17 mouse cellular contexts compared by ENCODE assay signal in genomic region chr11:53229011-53229410, GRCm38 (mm10).
DNase-seq lines count a peak whose midpoint lies in the region; ATAC-seq lines count a peak whose summit lies in the region.
"Had no signal": no experiment of that assay in that cellular context is flagged by ENCODE, and none has a peak within 500 bp of the region (broad histone marks: within the 10 kb centered on the region; RNA-seq: fewer than 3 reads in every experiment).

No protein-coding gene starts in this region.

- H3K27ac ChIP-seq in kidney, embryonic 14.5 days (ENCODE audit: low read depth, low read length), result no peak overlapping the region
- H3K27ac ChIP-seq: forebrain, embryonic 10.5 days; heart, embryonic 10.5 days; limb, embryonic 15.5 days; liver, embryonic 15.5 days; macrophage; midbrain, embryonic 10.5 days; stomach, embryonic 15.5 days had no signal

- H3K27me3 ChIP-seq in kidney, embryonic 14.5 days (ENCODE audit: control insufficient read depth, insufficient read depth, low read length), result no peaks in the 10 kb centered on the region
- H3K27me3 ChIP-seq: limb, embryonic 15.5 days; liver, embryonic 15.5 days; stomach, embryonic 15.5 days had no signal

- 91% methylated on average over 3 of the region's 3 CpGs for WGBS in kidney, embryonic 14.5 days

- H3K4me3 ChIP-seq in kidney, embryonic 14.5 days (ENCODE audit: low read length), result no peak overlapping the region
- H3K4me3 ChIP-seq: forebrain, embryonic 10.5 days; heart, embryonic 10.5 days; limb, embryonic 15.5 days; liver, embryonic 15.5 days; midbrain, embryonic 10.5 days; stomach, embryonic 15.5 days had no signal

- DNase-seq in cerebellum, postnatal 10 days, result peak; percentile 42 to 47
- DNase-seq in cerebellum, adult 11-12 months, result no peak
- peak; percentile 67 to 70 for DNase-seq in left cerebral cortex, adult 18-20 months (ENCODE audit: low spot score in 2 of 2)
- no peak for DNase-seq in left cerebral cortex, postnatal 10 days (ENCODE audit: extremely low spot score in 1 of 2, low spot score in 2 of 2)
- peak; percentile 61 to 76 for DNase-seq in left cerebral cortex, postnatal 14 days (ENCODE audit: low spot score in 2 of 2)
- DNase-seq in right cerebral cortex, postnatal 36 days (ENCODE audit: low spot score in 2 of 2), result peak; percentile 70 to 73
- no peak for DNase-seq in kidney, postnatal 36 days
- DNase-seq: adrenal gland, adult 8-10 months; kidney, adult 9 months had no signal

- intact Hi-C loops in left cerebral cortex, postnatal 10 days (cut with DNase I), result no loop called here
- intact Hi-C loops in left cerebral cortex, postnatal 14 days (cut with DNase I), result no loop called here

- no peak overlapping the region for H3K4me2 ChIP-seq in kidney, embryonic 14.5 days (replicated peaks; ENCODE audit: low read depth, low read length)
- H3K4me2 ChIP-seq: limb, embryonic 15.5 days; liver, embryonic 15.5 days; stomach, embryonic 15.5 days had no signal

- H3K36me3 ChIP-seq in kidney, embryonic 14.5 days (ENCODE audit: control insufficient read depth, insufficient read depth, low read length), result no peaks in the 10 kb centered on the region
- H3K36me3 ChIP-seq: forebrain, embryonic 10.5 days; heart, embryonic 10.5 days; limb, embryonic 15.5 days; liver, embryonic 15.5 days; midbrain, embryonic 10.5 days; stomach, embryonic 15.5 days had no signal

- no peaks in the 10 kb centered on the region for H3K4me1 ChIP-seq in kidney, embryonic 14.5 days (ENCODE audit: control insufficient read depth, insufficient read depth, low read length)
- H3K4me1 ChIP-seq: forebrain, embryonic 10.5 days; limb, embryonic 15.5 days; liver, embryonic 15.5 days; midbrain, embryonic 10.5 days; stomach, embryonic 15.5 days had no signal

- H3K9me3 ChIP-seq in kidney, embryonic 14.5 days (ENCODE audit: control insufficient read depth, low read length), result no peaks in the 10 kb centered on the region
- H3K9me3 ChIP-seq: forebrain, embryonic 10.5 days; heart, embryonic 10.5 days; limb, embryonic 15.5 days; liver, embryonic 15.5 days; midbrain, embryonic 10.5 days; stomach, embryonic 15.5 days had no signal

- H3K9ac ChIP-seq in kidney, embryonic 14.5 days (ENCODE audit: low read depth, low read length), result no peak overlapping the region
- H3K9ac ChIP-seq: limb, embryonic 15.5 days; liver, embryonic 15.5 days; stomach, embryonic 15.5 days had no signal

- ATAC-seq in kidney, embryonic 14.5 days (ENCODE audit: low FRiP score, low TSS enrichment), result no peak

Comparison
In these comparisons a context has a peak if more than half of its experiments do, and no peak if none do; other contexts are left out.
1. DNase-seq: peak in cerebellum, postnatal 10 days (2 of 2), left cerebral cortex, adult 18-20 months (2 of 2), left cerebral cortex, postnatal 14 days (2 of 2) and right cerebral cortex, postnatal 36 days (2 of 2); none in cerebellum, adult 11-12 months (single experiment), left cerebral cortex, postnatal 10 days (0 of 2) and kidney, postnatal 36 days (0 of 2).